Mouse (Mus musculus) liver, embryonic 14.5 days (tissue): ENCODE data around the gene Msn.

Experiments used
- CTCF ChIP-seq: IDR thresholded peaks from 2 replicates; pipeline ENCODE4 v1.5.1; 2016; ENCODE audit warnings: antibody characterized with exemption, low read depth, control low read depth
- EP300 ChIP-seq: IDR thresholded peaks from 2 replicates; pipeline ENCODE4 v1.6.1; 2016; ENCODE audit warnings: antibody characterized with exemption, low read depth

GRCm38 (mm10) chrX:96095509-96096499 is at the start of gene Msn:
- no peak for TF ChIP-seq CTCF
- no peak for TF ChIP-seq EP300
